Comparison of ENCODE assay signal across 9 mouse cellular contexts in genomic region chr11:59230144-59230760, GRCm38 (mm10). TPM values are rescaled to one million over a fixed set of nuclear protein-coding genes. Genes with fewer than 3 reads are reported as not detected.
DNase-seq lines count a peak whose midpoint lies in the region; ATAC-seq and TF ChIP-seq lines count a peak whose summit lies in the region.
"Had no signal": no experiment of that assay in that cellular context is flagged by ENCODE, and none has a peak within 500 bp of the region (broad histone marks: within the 10 kb centered on the region; RNA-seq: fewer than 3 reads in every experiment).

No protein-coding gene starts in this region.

- intact Hi-C loops in gastrocnemius, adult 2 months (cut with DNase I) = loop anchor here (2.0 kb wide), 1 partner anchor 63 kb away; no protein-coding TSS in a partner anchor

- ATAC-seq in forebrain, embryonic 13.5 days = no peak
- no peak for ATAC-seq in forebrain, embryonic 15.5 days (replicated peaks)

- DNase-seq in CD4-positive helper T cell, adult 2 months (ENCODE audit: low read depth, low spot score) = peak; percentile 62
- DNase-seq in c-Kit-positive CD71-positive TER-119-positive erythroid progenitor cells, embryonic 14.5 days (ENCODE audit: low spot score) = peak; percentile 56
- peak; percentile 67 for DNase-seq in gastrocnemius, adult 2 months
- peak; percentile 83 to 86 for DNase-seq in kidney, postnatal 4 days
- peak; percentile 24 to 57 for DNase-seq in spleen, postnatal 36 days (ENCODE audit: low spot score in 2 of 2)

- peak overlapping the region; percentile 26; the same call in 1 of the 2 replicates for H3K9ac ChIP-seq in forebrain, embryonic 13.5 days
- H3K9ac ChIP-seq in forebrain, embryonic 15.5 days (replicated peaks) = no peak overlapping the region
- H3K9ac ChIP-seq: hindbrain, embryonic 15.5 days had no signal

- peaks cover 33% of the 10 kb centered on the region for H3K79me2 ChIP-seq in macrophage (ENCODE audit: inconsistent target)

- TF ChIP-seq CTCF in gastrocnemius, adult 2 months (IDR thresholded peaks at IDR 0.05) = peak; percentile 76

- H3K9me3 ChIP-seq in forebrain, embryonic 13.5 days (replicated peaks) = no peaks in the 10 kb centered on the region
- no peaks in the 10 kb centered on the region for H3K9me3 ChIP-seq in forebrain, embryonic 15.5 days
- H3K9me3 ChIP-seq: hindbrain, embryonic 15.5 days had no signal

- H3K4me2 ChIP-seq in forebrain, embryonic 13.5 days = no peak overlapping the region
- H3K4me2 ChIP-seq in forebrain, embryonic 15.5 days (replicated peaks) = no peak overlapping the region
- H3K4me2 ChIP-seq: hindbrain, embryonic 15.5 days had no signal

- H3K4me3 ChIP-seq in forebrain, embryonic 13.5 days = no peak overlapping the region
- H3K4me3 ChIP-seq in forebrain, embryonic 15.5 days = no peak overlapping the region
- H3K4me3 ChIP-seq in gastrocnemius, adult 2 months = no peak overlapping the region
- no peak overlapping the region for H3K4me3 ChIP-seq in macrophage (ENCODE audit: inconsistent target)
- H3K4me3 ChIP-seq: hindbrain, embryonic 15.5 days had no signal

- H3K4me1 ChIP-seq in forebrain, embryonic 13.5 days = peaks cover 29% of the 10 kb centered on the region
- H3K4me1 ChIP-seq in forebrain, embryonic 15.5 days = peaks cover 29% of the 10 kb centered on the region

- 0 out of 2 replicates have a peak, but pooled peaks cover 3% of the 10 kb centered on the region for H3K27me3 ChIP-seq in forebrain, embryonic 13.5 days
- H3K27me3 ChIP-seq in forebrain, embryonic 15.5 days = no peaks in the 10 kb centered on the region
- H3K27me3 ChIP-seq: hindbrain, embryonic 15.5 days had no signal

- H3K27ac ChIP-seq in forebrain, embryonic 13.5 days = no peak overlapping the region
- H3K27ac ChIP-seq in forebrain, embryonic 15.5 days (replicated peaks) = no peak overlapping the region
- H3K27ac ChIP-seq in gastrocnemius, adult 2 months = no peak overlapping the region
- H3K27ac ChIP-seq in macrophage = 0 out of 2 replicates have a peak overlapping the region, but pooled peaks have one; percentile 5
- H3K27ac ChIP-seq: hindbrain, embryonic 15.5 days had no signal

- 14% methylated on average over 7 of the region's 7 CpGs for WGBS in forebrain, embryonic 13.5 days
- WGBS in forebrain, embryonic 15.5 days = 13% methylated on average over 7 of the region's 7 CpGs
- 19% methylated on average over 7 of the region's 7 CpGs for WGBS in macrophage (ENCODE audit: missing documents)

- no peaks in the 10 kb centered on the region for H3K36me3 ChIP-seq in forebrain, embryonic 13.5 days (ENCODE audit: poor library complexity, severe bottlenecking)
- H3K36me3 ChIP-seq in forebrain, embryonic 15.5 days = no peaks in the 10 kb centered on the region
- H3K36me3 ChIP-seq in macrophage (ENCODE audit: inconsistent target) = no peaks in the 10 kb centered on the region
- H3K36me3 ChIP-seq: hindbrain, embryonic 15.5 days had no signal

RNA-seq across cellular contexts. Expression of gene Arf1, which starts 2.2 kb away (rescaled TPM):
- 570 and 595 TPM in 2 replicates for polyA plus RNA-seq in forebrain, embryonic 13.5 days (2015; fragmentation: Nextera tagmentation; extraction: Ambion mirVana)
- polyA plus RNA-seq in forebrain, embryonic 15.5 days (2015; fragmentation: Nextera tagmentation; extraction: Ambion mirVana) = 614 and 626 TPM in 2 replicates
- total RNA-seq in gastrocnemius, adult 2 months (2021) = 100 to 1,000 TPM; 226 to 229 TPM
- total RNA-seq in macrophage (2018; cell fraction: chromatin; rRNA removed) = 10 to 100 TPM; 48.5 to 93.7 (median 68.4) TPM
- total RNA-seq in macrophage (2018; cell fraction: cytosol; rRNA removed) = 100 to 1,000 TPM; 423 to 499 (median 446) TPM
- total RNA-seq in macrophage (2018; cell fraction: nucleus; rRNA removed) = 100 to 1,000 TPM; 106 to 255 (median 168) TPM
- polyA plus RNA-seq in macrophage (2018) = 397 to 494 TPM (median 402 TPM) in 3 replicates

RNA-seq across cellular contexts. Expression of gene 2310033P09Rik, which starts 22.1 kb away (rescaled TPM):
- 32.3 and 35.1 TPM in 2 replicates for polyA plus RNA-seq in forebrain, embryonic 13.5 days (2015; fragmentation: Nextera tagmentation; extraction: Ambion mirVana)
- polyA plus RNA-seq in forebrain, embryonic 15.5 days (2015; fragmentation: Nextera tagmentation; extraction: Ambion mirVana) = 27.8 and 31.5 TPM in 2 replicates
- total RNA-seq in gastrocnemius, adult 2 months (2021) = 1 to 10 TPM; 2.6 to 3.0 TPM
- total RNA-seq in macrophage (2018; cell fraction: chromatin; rRNA removed) = 10 to 100 TPM; 16.8 to 35.6 (median 21.2) TPM
- total RNA-seq in macrophage (2018; cell fraction: cytosol; rRNA removed) = 10 to 100 TPM; 14.8 to 21.8 (median 19.4) TPM
- total RNA-seq in macrophage (2018; cell fraction: nucleus; rRNA removed) = 10 to 100 TPM in 25 of 26 experiments, 1 to 10 TPM in 1; 9.3 to 24.0 (median 16.8) TPM
- polyA plus RNA-seq in macrophage (2018) = 17.8 to 25.4 TPM (median 20.3 TPM) in 3 replicates

RNA-seq across cellular contexts. Expression of gene Mrpl55, which starts 28.0 kb away (rescaled TPM):
- polyA plus RNA-seq in forebrain, embryonic 13.5 days (2015; fragmentation: Nextera tagmentation; extraction: Ambion mirVana) = 103 TPM in 2 replicates
- 95.4 and 96.1 TPM in 2 replicates for polyA plus RNA-seq in forebrain, embryonic 15.5 days (2015; fragmentation: Nextera tagmentation; extraction: Ambion mirVana)
- total RNA-seq in gastrocnemius, adult 2 months (2021) = 10 to 100 TPM; 49.7 to 71.0 TPM
- 10 to 100 TPM in 2 of 26 experiments, 1 to 10 TPM in 22, not detected in 2; 1.8 to 11.9 (median 3.7) TPM for total RNA-seq in macrophage (2018; cell fraction: chromatin; rRNA removed)
- 10 to 100 TPM; 17.6 to 40.7 (median 26.7) TPM for total RNA-seq in macrophage (2018; cell fraction: cytosol; rRNA removed)
- total RNA-seq in macrophage (2018; cell fraction: nucleus; rRNA removed) = 10 to 100 TPM in 12 of 26 experiments, 1 to 10 TPM in 14; 2.6 to 18.4 (median 9.0) TPM
- polyA plus RNA-seq in macrophage (2018) = 17.9 to 36.6 TPM (median 21.0 TPM) in 3 replicates

RNA-seq across cellular contexts. Expression of gene Guk1, which starts 38.2 kb away (rescaled TPM):
- 127 and 131 TPM in 2 replicates for polyA plus RNA-seq in forebrain, embryonic 13.5 days (2015; fragmentation: Nextera tagmentation; extraction: Ambion mirVana)
- polyA plus RNA-seq in forebrain, embryonic 15.5 days (2015; fragmentation: Nextera tagmentation; extraction: Ambion mirVana) = 176 and 183 TPM in 2 replicates
- 10 to 100 TPM; 25.4 to 28.7 TPM for total RNA-seq in gastrocnemius, adult 2 months (2021)
- total RNA-seq in macrophage (2018; cell fraction: chromatin; rRNA removed) = 10 to 100 TPM in 5 of 26 experiments, 1 to 10 TPM in 19, not detected in 2; 1.2 to 37.4 (median 7.1) TPM
- total RNA-seq in macrophage (2018; cell fraction: cytosol; rRNA removed) = 10 to 100 TPM; 10.6 to 26.0 (median 16.0) TPM
- 10 to 100 TPM in 5 of 26 experiments, 1 to 10 TPM in 21; 3.5 to 30.5 (median 6.5) TPM for total RNA-seq in macrophage (2018; cell fraction: nucleus; rRNA removed)
- 11.6 to 29.1 TPM (median 24.4 TPM) in 3 replicates for polyA plus RNA-seq in macrophage (2018)

RNA-seq across cellular contexts. Expression of gene Gjc2, which starts 47.2 kb away (rescaled TPM):
- not detected in 2 replicates for polyA plus RNA-seq in forebrain, embryonic 13.5 days (2015; fragmentation: Nextera tagmentation; extraction: Ambion mirVana)
- polyA plus RNA-seq in forebrain, embryonic 15.5 days (2015; fragmentation: Nextera tagmentation; extraction: Ambion mirVana) = 0.11 and 0.20 TPM in 2 replicates
- total RNA-seq in gastrocnemius, adult 2 months (2021) = under 1 TPM; 0.10 to 0.20 TPM
- not detected for total RNA-seq in macrophage (2018; cell fraction: chromatin; rRNA removed)
- not detected for total RNA-seq in macrophage (2018; cell fraction: cytosol; rRNA removed)
- total RNA-seq in macrophage (2018; cell fraction: nucleus; rRNA removed) = under 1 TPM in 1 of 26 experiments, not detected in 25; 0.44 TPM
- polyA plus RNA-seq in macrophage (2018) = not detected in 3 replicates
